Mouse (Mus musculus) heart, embryonic 14.5 days (tissue): ENCODE measurements at regions not wholly inside any gene's neighbourhood (a gene's known extent, or its start where the extent isn't known, plus 50 kb on each side); places are given as distances from the start of the nearest gene placed in this dataset.

Experiments
- ATAC-seq: fragments of 200-750 bp; cut with Nextera tagmentation; 2 replicates; pipeline ENCODE4 v1.8.0; 2017; ENCODE audit warnings: low read depth, moderate TSS enrichment; ENCODE audit not compliant: insufficient number of reproducible peaks, insufficient read depth, low FRiP score
- H3K27ac ChIP-seq, 2 experiments: fragments of 200-500 bp in 1 of 2; fragments of 300-500 bp in 1 of 2; sonication (generic) in 1 of 2; replicated peaks in 1 of 2; 2 replicates each; pipeline ENCODE4 v1.5.1; 2012 to 2014; ENCODE audit warnings: low read depth in 2 of 2, low read length in 2 of 2, control low read depth in 1 of 2, mild to moderate bottlenecking in 1 of 2, mixed read lengths in 1 of 2; ENCODE audit not compliant: control insufficient read depth in 1 of 2, insufficient read depth in 1 of 2
- H3K27me3 ChIP-seq: fragments of 300-500 bp; sonication (generic); 2 replicates; pipeline ENCODE4 v1.6.1; 2014; ENCODE audit warnings: mild to moderate bottlenecking, low read length, control low read depth; ENCODE audit not compliant: control insufficient read depth, insufficient read depth
- H3K36me3 ChIP-seq: fragments of 300-500 bp; sonication (generic); 2 replicates; pipeline ENCODE4 v1.6.1; 2014; ENCODE audit warnings: mild to moderate bottlenecking, control low read depth, low read length, mixed read lengths; ENCODE audit not compliant: control insufficient read depth, insufficient read depth
- H3K4me1 ChIP-seq, 2 experiments: fragments of 200-500 bp in 1 of 2; fragments of 300-500 bp in 1 of 2; sonication (generic) in 1 of 2; 2 replicates each; pipeline ENCODE4 v1.6.1; 2012 to 2014; ENCODE audit warnings: low read length in 2 of 2, control low read depth in 1 of 2, mixed read lengths in 1 of 2; ENCODE audit not compliant: control insufficient read depth in 2 of 2, insufficient read depth in 2 of 2
- H3K4me2 ChIP-seq: fragments of 300-500 bp; sonication (generic); 2 replicates; pipeline ENCODE4 v1.6.1; 2014; ENCODE audit warnings: mild to moderate bottlenecking, low read length
- H3K4me3 ChIP-seq, 2 experiments: fragments of 200-500 bp in 1 of 2; fragments of 300-500 bp in 1 of 2; sonication (generic) in 1 of 2; 2 replicates each; pipeline ENCODE4 v1.5.1; 2012 to 2014; ENCODE audit warnings: low read length in 2 of 2, mild to moderate bottlenecking in 2 of 2, control low read depth in 1 of 2, low read depth in 1 of 2, moderate library complexity in 1 of 2; ENCODE audit not compliant: control insufficient read depth in 1 of 2, insufficient read depth in 1 of 2
- H3K9ac ChIP-seq: fragments of 300-500 bp; sonication (generic); 2 replicates; pipeline ENCODE4 v1.6.1; 2014; ENCODE audit warnings: mild to moderate bottlenecking, low read length
- H3K9me3 ChIP-seq: fragments of 300-500 bp; sonication (generic); 2 replicates; pipeline ENCODE4 v1.6.1; 2016; ENCODE audit warnings: low read length, control low read depth; ENCODE audit not compliant: control insufficient read depth
- WGBS: fragments of 180-500 bp; shearing (Covaris S2); extraction: QIAGEN DNeasy Blood & Tissue Kit; methylation state at CpG from one replicate; pipeline ENCODE4 v1.1.7; 2014; 5-methylcytosine and 5-hydroxymethylcytosine counted together

GRCm38 (mm10) chr3:41154402-41154801, 71.6 kb upstream of the Pgrmc2 start:
- no peak for ATAC-seq
- WGBS = 74% methylated on average over 1 of the region's 1 CpGs
- Histone ChIP-seq H3K27ac (no peak overlapping the region), H3K9me3 (no peaks in the 10 kb centered on the region), H3K27me3 (no peaks in the 10 kb centered on the region), H3K4me3 (no peak overlapping the region), H3K9ac (no peak overlapping the region), H3K4me1 (peaks cover 15 to 22% of the 10 kb centered on the region in 2 experiments), H3K36me3 (no peaks in the 10 kb centered on the region), H3K4me2 (no peak overlapping the region)

- H3K36me3 ChIP-seq = no peaks in the 10 kb centered on the region
- WGBS = 22% methylated on average over 7 of the region's 7 CpGs
- no peaks in the 10 kb centered on the region for H3K9me3 ChIP-seq
- H3K4me2 ChIP-seq = no peak overlapping the region
- no peak overlapping the region for H3K27ac ChIP-seq
- no peaks in the 10 kb centered on the region for H3K27me3 ChIP-seq
- ATAC-seq = no peak
- peaks cover 4 to 7% of the 10 kb centered on the region in 2 experiments; a peak in 3 of 4 replicates for H3K4me1 ChIP-seq
- no peak overlapping the region for H3K9ac ChIP-seq
- no peak overlapping the region for H3K4me3 ChIP-seq
Measured at GRCm38 (mm10) chr3:41151989-41152388, 69.1 kb upstream of the Pgrmc2 start.

- no peak for ATAC-seq
- H3K4me1 ChIP-seq = no peaks in the 10 kb centered on the region
- H3K36me3 ChIP-seq = no peaks in the 10 kb centered on the region
- no peak overlapping the region for H3K4me2 ChIP-seq
- WGBS = 95% methylated on average over 4 of the region's 4 CpGs
- H3K9me3 ChIP-seq = 0 out of 2 replicates have a peak, but pooled peaks cover 8% of the 10 kb centered on the region
- H3K4me3 ChIP-seq = no peak overlapping the region
- no peak overlapping the region for H3K27ac ChIP-seq
- H3K27me3 ChIP-seq = no peaks in the 10 kb centered on the region
- no peak overlapping the region for H3K9ac ChIP-seq
Measured at GRCm38 (mm10) chr3:41140391-41140790, 57.5 kb upstream of the Pgrmc2 start.

GRCm38 (mm10) chr3:41137931-41138330, 55.1 kb upstream of the Pgrmc2 start:
- 0 out of 2 replicates have a peak, but pooled peaks cover 8% of the 10 kb centered on the region for H3K9me3 ChIP-seq
- H3K36me3 ChIP-seq = no peaks in the 10 kb centered on the region
- WGBS = 74% methylated on average over 1 of the region's 1 CpGs
- H3K4me3 ChIP-seq = no peak overlapping the region
- no peak for ATAC-seq
- H3K4me2 ChIP-seq = no peak overlapping the region
- H3K27ac ChIP-seq = no peak overlapping the region
- no peaks in the 10 kb centered on the region for H3K4me1 ChIP-seq
- H3K27me3 ChIP-seq = no peaks in the 10 kb centered on the region
- no peak overlapping the region for H3K9ac ChIP-seq

- no peaks in the 10 kb centered on the region for H3K27me3 ChIP-seq
- H3K9ac ChIP-seq = no peak overlapping the region
- H3K36me3 ChIP-seq = no peaks in the 10 kb centered on the region
- no peaks in the 10 kb centered on the region for H3K4me1 ChIP-seq
- no peak overlapping the region for H3K27ac ChIP-seq
- H3K4me2 ChIP-seq = no peak overlapping the region
- no peak for ATAC-seq
- H3K4me3 ChIP-seq = no peak overlapping the region
- 78% methylated on average over 6 of the region's 6 CpGs for WGBS
- H3K9me3 ChIP-seq = no peaks in the 10 kb centered on the region
Measured at GRCm38 (mm10) chr3:41132889-41133288, 50.0 kb upstream of the Pgrmc2 start.
